Mouse (Mus musculus) hematopoietic stem cell, adult 5-6 weeks (primary cell): ENCODE results near the gene Tmem106c. TPM values are rescaled to one million over a fixed set of nuclear protein-coding genes. Genes with fewer than 3 reads are reported as not detected.

Source experiments
- ATAC-seq, 2 experiments: fragments of 125-278 bp in 1 of 2; replicated peaks in 1 of 2; 2 replicates each; pipeline ENCODE4 v1.8.0; 2016 to 2017; ENCODE audit warnings: inconsistent platforms in 2 of 2, mild to moderate bottlenecking in 2 of 2, moderate number of reproducible peaks in 2 of 2, low read depth in 1 of 2, moderate TSS enrichment in 1 of 2; ENCODE audit not compliant: low FRiP score in 2 of 2, poor library complexity in 2 of 2, severe bottlenecking in 2 of 2, insufficient read depth in 1 of 2, low TSS enrichment in 1 of 2
- total RNA-seq: library from RNA; stranded (forward); fragments of 172-1452, 232-1000 nt; gene quantifications from 2 replicates; pipeline ENCODE4 v1.2.3, GENCODE M21; 2017

Tmem106c gene
- total RNA-seq, 1 experiment from 2014 or later: 45.1 TPM

GRCm38 (mm10) chr15:97948720-97949119 is 15.3 kb upstream of the Tmem106c start:
- ATAC-seq: no peak

- ATAC-seq: peak; percentile 70 to 79
Measured at GRCm38 (mm10) chr15:97949706-97950105, 14.3 kb upstream of the Tmem106c start.

GRCm38 (mm10) chr15:97950240-97950639 is 13.8 kb upstream of the Tmem106c start:
- no peak for ATAC-seq

GRCm38 (mm10) chr15:97952137-97952888 is 11.7 kb upstream of the Tmem106c start:
- ATAC-seq: peak in 1 of 2 experiments; percentile 60; a peak in 3 of 4 replicates

GRCm38 (mm10) chr15:97952889-97953189 is 11.2 kb upstream of the Tmem106c start:
- ATAC-seq: no peak

- no peak for ATAC-seq
Measured at GRCm38 (mm10) chr15:97954671-97955070, 9.3 kb upstream of the Tmem106c start.

GRCm38 (mm10) chr15:97955286-97955685 is 8.7 kb upstream of the Tmem106c start:
- ATAC-seq: no peak

GRCm38 (mm10) chr15:97955742-97956141 is 8.3 kb upstream of the Tmem106c start:
- ATAC-seq: no peak

GRCm38 (mm10) chr15:97956416-97956815 is 7.6 kb upstream of the Tmem106c start:
- no peak for ATAC-seq

- peak; percentile 38 to 39; a peak in 3 of 4 replicates for ATAC-seq
Measured at GRCm38 (mm10) chr15:97963329-97963988, 541 bp upstream of the Tmem106c start.

GRCm38 (mm10) chr15:97964836-97965187 is 812 bp downstream of the Tmem106c start:
- ATAC-seq: no peak

GRCm38 (mm10) chr15:97965311-97966045 is 1.5 kb downstream of the Tmem106c start:
- no peak for ATAC-seq

GRCm38 (mm10) chr15:97970299-97970698 is 6.3 kb downstream of the Tmem106c start:
- ATAC-seq: peak; percentile 53 to 73; a peak in 3 of 4 replicates

GRCm38 (mm10) chr15:97972580-97972979 is 8.6 kb downstream of the Tmem106c start:
- ATAC-seq: no peak

- no peak for ATAC-seq
Measured at GRCm38 (mm10) chr15:97973248-97974005, 9.4 kb downstream of the Tmem106c start.

GRCm38 (mm10) chr15:97981560-97981959 is 17.6 kb downstream of the Tmem106c start:
- no peak for ATAC-seq

GRCm38 (mm10) chr15:97989544-97989943 is 25.5 kb downstream of the Tmem106c start:
- ATAC-seq: no peak

GRCm38 (mm10) chr15:97990124-97990523 is 26.1 kb downstream of the Tmem106c start:
- ATAC-seq: no peak
